Mouse (Mus musculus): ENCODE results near the gene Ecd. TPM values are rescaled to one million over a fixed set of nuclear protein-coding genes. Genes with fewer than 3 reads are reported as not detected.

The Ecd gene
- total and polyA plus RNA-seq, 3 experiments: 64.9 to 72.2 TPM; not detected in 1

DNA sequence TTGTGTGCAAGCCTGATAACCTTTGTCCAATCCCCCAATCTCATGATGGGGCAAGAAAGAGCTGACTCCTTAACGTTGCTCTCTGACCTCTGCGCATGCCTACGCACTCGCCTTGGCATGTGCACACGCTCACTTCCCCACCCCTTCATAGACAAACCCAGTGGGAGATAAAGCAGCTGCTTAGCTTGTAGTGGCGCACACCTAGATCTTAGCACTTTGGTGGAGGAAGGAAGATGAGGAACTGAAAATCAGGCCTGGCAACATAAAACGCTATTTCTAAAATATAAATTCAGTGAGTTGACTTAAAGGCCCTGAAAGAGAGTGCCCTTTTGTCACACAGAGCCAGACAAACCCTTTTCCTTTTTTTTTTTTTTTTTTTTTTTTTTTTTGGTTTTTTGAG, 22.9 kb upstream of the Ecd start:
- DNase-seq (ENCODE audit: low read depth, low spot score): peak; percentile 88
- Histone ChIP-seq H3K79me2 (ENCODE audit: control insufficient read depth, insufficient read depth, low read length, poor library complexity) (no peaks in the 10 kb centered on the region), H3K9me3 (replicated peaks; ENCODE audit: insufficient read depth, low read length) (no peaks in the 10 kb centered on the region), H3K36me3 (ENCODE audit: control insufficient read depth in 1 of 2, insufficient read depth in 2 of 2, low read length in 2 of 2) (peaks cover 0 to 15% of the 10 kb centered on the region in 2 experiments; a peak in 2 of 4 replicates), H3K9ac (ENCODE audit: control insufficient read depth, low read depth, low read length, poor library complexity, severe bottlenecking) (no peak overlapping the region), H3K27ac (ENCODE audit: control insufficient read depth, low read depth, low read length) (peak overlapping the region; percentile 46; the same call in 1 of the 2 replicates), H3K4me3 (ENCODE audit: control insufficient read depth in 1 of 2, insufficient read depth in 1 of 2, low read depth in 2 of 2, low read length in 2 of 2) (no peak overlapping the region), H3K4me1 (ENCODE audit: control insufficient read depth in 1 of 2, insufficient read depth in 2 of 2, low read length in 2 of 2) (peaks cover 5% of the 10 kb centered on the region in 2 experiments; a peak in 3 of 4 replicates), H3K27me3 (ENCODE audit: control insufficient read depth in 1 of 2, insufficient read depth in 2 of 2, low read length in 2 of 2) (no peaks in the 10 kb centered on the region)
- TF ChIP-seq ELF1 (IDR thresholded peaks at IDR 0.05; ENCODE audit: low read depth, low read length): no peak
- no peak for TF ChIP-seq TAL1 (IDR thresholded peaks at IDR 0.05; ENCODE audit: low read length)
- no peak for TF ChIP-seq SMC3 (IDR thresholded peaks at IDR 0.05; ENCODE audit: low read depth, low read length)
- TF ChIP-seq ZKSCAN1 (IDR thresholded peaks at IDR 0.05; ENCODE audit: low read depth, low read length): no peak
- TF ChIP-seq UBTF (IDR thresholded peaks at IDR 0.05; ENCODE audit: borderline replicate concordance, insufficient read depth, low read depth, low read length): no peak
- no peak for TF ChIP-seq MEF2A (IDR thresholded peaks at IDR 0.05; ENCODE audit: extremely low read depth, insufficient replicate concordance, low read depth, low read length, poor library complexity, severe bottlenecking)
- TF ChIP-seq MXI1 (IDR thresholded peaks at IDR 0.05; ENCODE audit: low read depth, low read length): peak; percentile 90
- no peak for TF ChIP-seq KAT2A (conservative IDR thresholded peaks at IDR 0.05; ENCODE audit: low read depth, low read length)
- TF ChIP-seq ZMIZ1 (IDR thresholded peaks at IDR 0.05; ENCODE audit: low read depth, low read length): no peak
- no peak for TF ChIP-seq CHD1 (IDR thresholded peaks at IDR 0.05; ENCODE audit: low read depth, low read length)
- TF ChIP-seq HCFC1 (IDR thresholded peaks at IDR 0.05; ENCODE audit: low read depth, low read length): no peak
- TF ChIP-seq NRF1 (IDR thresholded peaks at IDR 0.05; ENCODE audit: insufficient read depth, low read depth, low read length, poor library complexity, severe bottlenecking): peak; percentile 97
- TF ChIP-seq GATA1 (IDR thresholded peaks at IDR 0.05; ENCODE audit: low read depth, low read length): peak; percentile 59
- TF ChIP-seq TCF12 (IDR thresholded peaks at IDR 0.05; ENCODE audit: low read depth, low read length): no peak
- no peak for TF ChIP-seq CHD2 (IDR thresholded peaks at IDR 0.05; ENCODE audit: low read length)
- peak; percentile 85; the same call in 1 of the 2 replicates for TF ChIP-seq MAX (IDR thresholded peaks at IDR 0.05; ENCODE audit: low read length)
- TF ChIP-seq MAZ (IDR thresholded peaks at IDR 0.05; ENCODE audit: low read depth, low read length): no peak
- 0 out of 2 replicates have a peak, but pooled peaks have one; percentile 34 for TF ChIP-seq NELFE (IDR thresholded peaks at IDR 0.05; ENCODE audit: low read depth, low read length)
- no peak for TF ChIP-seq RCOR1 (IDR thresholded peaks at IDR 0.05; ENCODE audit: low read depth, low read length)
- TF ChIP-seq POLR2A (IDR thresholded peaks at IDR 0.05; ENCODE audit: control insufficient read depth in 1 of 2, insufficient read depth in 1 of 2, low read depth in 1 of 2, low read length in 2 of 2, poor library complexity in 1 of 2): peak in 1 of 2 experiments; percentile 38; a peak in 2 of 4 replicates
- TF ChIP-seq USF2 (IDR thresholded peaks at IDR 0.05; ENCODE audit: borderline replicate concordance in 1 of 2, insufficient read depth in 1 of 2, low read depth in 1 of 2, low read length in 2 of 2): no peak
- TF ChIP-seq MYC (IDR thresholded peaks at IDR 0.05; ENCODE audit: low read depth, low read length): peak; percentile 90
- TF ChIP-seq USF1 (IDR thresholded peaks at IDR 0.05; ENCODE audit: low read depth, low read length): peak; percentile 35; the same call in 1 of the 2 replicates
- TF ChIP-seq RAD21 (IDR thresholded peaks at IDR 0.05; ENCODE audit: low read depth, low read length): no peak
- TF ChIP-seq JUND (IDR thresholded peaks at IDR 0.05; ENCODE audit: low read depth, low read length): no peak
- TF ChIP-seq POLR2AphosphoS2 (IDR thresholded peaks at IDR 0.05; ENCODE audit: low read length): no peak
- TF ChIP-seq ZNF384 (IDR thresholded peaks at IDR 0.05; ENCODE audit: low read depth, low read length): peak; percentile 66; the same call in 1 of the 2 replicates
- TF ChIP-seq POLR2AphosphoS5 (IDR thresholded peaks at IDR 0.05; ENCODE audit: borderline replicate concordance, low read depth, low read length): no peak
- TF ChIP-seq GABPA (IDR thresholded peaks at IDR 0.05; ENCODE audit: low read depth, low read length): no peak
- peak; percentile 84; the same call in 1 of the 2 replicates for TF ChIP-seq BHLHE40 (IDR thresholded peaks at IDR 0.05; ENCODE audit: borderline replicate concordance, low read depth, low read length)
- no peak for TF ChIP-seq CTCF (IDR thresholded peaks at IDR 0.05 in 2 of 3, conservative IDR thresholded peaks at IDR 0.05 in 1 of 3; ENCODE audit: control insufficient read depth in 1 of 3, insufficient read depth in 1 of 3, low read depth in 2 of 3, low read length in 3 of 3, poor library complexity in 1 of 3, severe bottlenecking in 1 of 3)
- 0 out of 4 replicates have a peak, but pooled peaks of 1 of the 2 experiments have one; percentile 9 for TF ChIP-seq EP300 (IDR thresholded peaks at IDR 0.05; ENCODE audit: low read depth in 1 of 2, low read length in 2 of 2)
- no peak for TF ChIP-seq MAFK (IDR thresholded peaks at IDR 0.05; ENCODE audit: borderline replicate concordance, low read depth, low read length)
- TF ChIP-seq ETS1 (IDR thresholded peaks at IDR 0.05; ENCODE audit: low read depth, low read length): peak; percentile 60
- no peak for TF ChIP-seq ZC3H11A (IDR thresholded peaks at IDR 0.05; ENCODE audit: low read depth, low read length)
- peak; percentile 73 for TF ChIP-seq SIN3A (IDR thresholded peaks at IDR 0.05; ENCODE audit: low read length)
- peak; percentile 61 for TF ChIP-seq TBP (IDR thresholded peaks at IDR 0.05; ENCODE audit: low read depth, low read length)
